Mouse (Mus musculus) ES-E14 (cell line): ENCODE results near the gene Fam3c.

Experiments
- CHD2 ChIP-seq: IDR thresholded peaks from 2 replicates; pipeline ENCODE4 v1.6.1; 2014; ENCODE audit warnings: mild to moderate bottlenecking, low read depth, low read length, inconsistent platforms
- HCFC1 ChIP-seq: IDR thresholded peaks from 2 replicates; pipeline ENCODE4 v1.6.1; 2012; ENCODE audit warnings: low read length, inconsistent platforms, borderline replicate concordance; ENCODE audit not compliant: insufficient read depth
- MAFK ChIP-seq: IDR thresholded peaks from 2 replicates; pipeline ENCODE4 v1.6.1; 2014; ENCODE audit warnings: mild to moderate bottlenecking, low read depth, low read length, inconsistent platforms; ENCODE audit not compliant: insufficient read depth
- ZC3H11A ChIP-seq: IDR thresholded peaks from 2 replicates; pipeline ENCODE4 v1.6.1; 2012; ENCODE audit warnings: low read depth, mild to moderate bottlenecking, inconsistent platforms, low read length, borderline replicate concordance
- ZNF384 ChIP-seq: IDR thresholded peaks from 2 replicates; pipeline ENCODE4 v1.6.1; 2012; ENCODE audit warnings: low read depth, low read length, inconsistent platforms

- TF ChIP-seq ZC3H11A = no peak
- no peak for TF ChIP-seq ZNF384
- TF ChIP-seq HCFC1 = no peak
- TF ChIP-seq CHD2 = no peak
- TF ChIP-seq MAFK = no peak
Measured at GRCm38 (mm10) chr6:22277941-22278340, 78.1 kb downstream of the Fam3c start.
